Mouse (Mus musculus) adrenal gland, adult 2 months (tissue): ENCODE results near the gene Agpat3. TPM values are rescaled to one million over a fixed set of nuclear protein-coding genes. Genes with fewer than 3 reads are reported as not detected.
"Not testable (repeated sequence)": the region's sequence is repeated elsewhere in the genome, so short reads cannot be mapped to it uniquely, and the experiment has no call there.

Experiments used
- DNase-seq: peaks from one replicate; pipeline ENCODE4 v3.0.0; 2021
- polyA plus RNA-seq: library from polyadenylated mRNA; depleted of rRNA; stranded (reverse); fragments of >200 nt; gene quantifications from 2 replicates; pipeline ENCODE4 v1.2.3, GENCODE M21; 2012
- total RNA-seq, 2 experiments: library from RNA; stranded (reverse); gene quantifications; 2 replicates each; pipeline ENCODE4 v1.2.3; 2021

Gene Agpat3
- total and polyA plus RNA-seq, 3 experiments, result 346 to 654 (median 422) TPM

DNA sequence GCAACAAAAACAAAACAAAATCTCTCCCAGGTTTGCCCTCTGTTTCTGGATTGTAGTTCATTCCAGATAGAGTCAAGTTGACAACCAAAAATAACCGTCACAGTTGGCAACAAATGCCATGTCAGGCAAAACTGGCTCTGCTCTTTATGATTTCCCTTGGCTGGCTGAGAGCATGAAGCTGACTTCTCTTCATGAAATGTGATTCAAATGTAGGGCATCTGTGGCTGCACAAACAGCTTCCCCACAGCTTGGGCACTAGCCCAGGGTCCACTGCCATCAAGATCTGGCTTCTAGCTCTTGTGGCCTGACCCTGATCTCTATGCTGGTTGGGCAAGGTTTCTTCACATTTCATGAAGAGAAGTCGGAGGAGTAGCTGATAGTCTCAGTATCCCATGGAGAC, 9.7 kb upstream of the Agpat3 start:
- peak; percentile 69 for DNase-seq

GRCm38 (mm10) chr10:78360290-78360711, 8.0 kb upstream of the Agpat3 start:
- peak; percentile 80 for DNase-seq

DNA sequence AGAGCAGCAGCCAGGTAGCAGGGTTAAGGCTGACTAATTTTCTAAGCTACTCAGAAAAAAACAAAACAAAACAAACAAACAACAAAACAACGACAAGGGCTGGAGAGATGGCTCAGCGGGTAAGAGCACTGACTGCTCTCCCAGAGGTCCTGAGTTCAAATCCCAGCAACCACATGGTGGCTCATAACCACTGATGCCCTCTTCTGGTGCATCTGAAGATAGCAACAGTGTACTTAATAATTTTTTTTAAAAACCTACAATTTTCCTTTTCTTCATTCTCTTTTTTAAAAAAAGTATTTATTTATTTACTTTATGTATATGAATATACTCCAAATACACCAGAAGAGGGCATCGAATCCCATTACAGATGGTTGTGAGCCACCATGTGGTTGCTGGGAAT, 6.7 kb upstream of the Agpat3 start:
- DNase-seq, result not testable (repeated sequence)

- no peak for DNase-seq
These were observed 6.0 kb upstream of the Agpat3 start for GRCm38 (mm10) chr10:78358266-78358665.

- no peak for DNase-seq
These were observed 5.5 kb upstream of the Agpat3 start for GRCm38 (mm10) chr10:78357742-78358141.

DNA sequence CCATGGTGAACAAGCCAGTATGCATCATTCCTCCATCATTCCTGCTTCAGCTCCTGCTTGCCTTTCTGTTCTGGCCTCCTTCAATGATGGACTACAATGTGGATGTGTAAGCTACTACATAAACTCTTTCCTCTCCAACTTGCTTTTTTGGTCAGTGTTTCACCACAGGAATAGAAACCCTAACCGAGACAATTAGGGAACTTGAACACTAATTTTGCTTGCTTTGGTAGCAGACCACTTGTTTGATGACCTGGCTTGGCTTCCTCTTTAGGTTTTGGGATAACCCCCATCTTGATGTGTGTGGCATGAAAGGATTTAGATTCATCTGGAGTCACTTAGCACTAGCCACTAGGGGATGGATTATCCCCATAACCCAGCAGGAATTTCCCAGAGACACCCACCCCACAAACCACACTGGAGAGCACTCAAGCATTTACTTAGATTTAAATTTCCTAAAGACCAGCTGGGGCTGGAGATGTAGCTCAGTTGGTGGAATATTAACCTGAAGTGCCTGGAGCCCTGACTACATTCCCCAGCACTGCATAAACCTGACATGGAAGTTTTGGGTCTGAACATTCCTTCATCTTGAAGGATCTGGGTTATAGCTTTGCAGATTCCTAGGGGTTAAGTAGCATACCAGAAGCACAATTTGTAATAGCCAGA, 3.8 kb upstream of the Agpat3 start:
- no peak for DNase-seq

DNA sequence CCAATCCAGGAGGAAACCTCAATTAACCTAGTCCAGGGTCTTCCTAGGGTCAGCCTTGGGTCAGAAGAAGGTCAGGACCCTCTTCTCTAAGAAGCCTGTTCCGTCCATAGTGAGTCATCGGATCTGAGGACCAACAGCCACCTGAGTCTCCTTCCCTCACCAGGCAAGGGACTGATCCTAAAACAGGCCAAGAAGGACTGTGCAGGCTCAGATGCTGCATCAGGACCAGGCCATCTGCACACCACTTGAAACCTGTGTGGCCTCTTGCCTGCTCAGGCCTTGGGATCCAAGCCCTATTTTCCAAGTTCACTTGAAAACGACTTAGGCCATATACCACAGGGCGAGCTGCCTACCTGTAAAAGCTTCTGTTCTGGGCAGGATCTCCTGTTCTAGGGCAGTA, 907 bp upstream of the Agpat3 start:
- no peak for DNase-seq

DNA sequence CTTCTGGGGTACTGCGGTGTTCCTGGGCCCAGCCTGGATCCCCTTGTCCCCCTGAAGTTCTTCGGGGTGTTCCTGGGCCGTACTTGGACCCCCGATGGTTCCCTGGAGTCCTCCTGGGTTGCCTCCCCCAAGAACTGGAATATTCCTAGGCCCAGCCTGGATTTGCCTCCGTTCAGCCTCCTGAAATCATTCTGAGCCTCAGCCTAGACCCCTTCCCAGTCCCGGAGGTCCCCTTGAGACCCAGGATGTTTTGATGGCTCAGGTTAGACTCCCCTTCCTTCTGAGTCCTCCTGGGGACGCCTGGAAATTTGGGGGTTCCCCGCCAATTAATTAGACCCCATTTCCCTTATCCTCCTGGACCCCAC, 359 bp upstream of the Agpat3 start:
- no peak for DNase-seq

DNA sequence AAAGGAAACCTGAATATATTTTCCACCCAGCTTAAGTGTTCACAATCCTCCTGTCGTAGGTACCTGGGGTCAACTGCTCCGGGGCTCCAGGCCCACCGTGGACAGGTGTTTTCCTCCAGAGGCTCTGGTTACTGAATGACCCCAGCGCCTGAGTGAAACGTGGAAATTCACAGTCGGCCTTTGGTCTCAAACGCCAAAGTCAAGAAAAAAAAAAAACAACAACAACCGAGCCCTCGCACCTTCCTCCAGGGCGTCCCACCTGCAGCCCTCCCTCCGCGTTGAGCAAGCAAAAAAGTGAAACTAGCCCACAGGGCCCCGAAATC, 764 bp downstream of the Agpat3 start:
- DNase-seq, result no peak

- DNase-seq, result no peak
These were observed 1.3 kb downstream of the Agpat3 start for GRCm38 (mm10) chr10:78350796-78351556.

GRCm38 (mm10) chr10:78349464-78350165, 2.7 kb downstream of the Agpat3 start:
- no peak for DNase-seq

- no peak for DNase-seq
These were observed 4.1 kb downstream of the Agpat3 start for GRCm38 (mm10) chr10:78348211-78348610.

- no peak for DNase-seq
These were observed 4.8 kb downstream of the Agpat3 start for GRCm38 (mm10) chr10:78347486-78347885.

DNA sequence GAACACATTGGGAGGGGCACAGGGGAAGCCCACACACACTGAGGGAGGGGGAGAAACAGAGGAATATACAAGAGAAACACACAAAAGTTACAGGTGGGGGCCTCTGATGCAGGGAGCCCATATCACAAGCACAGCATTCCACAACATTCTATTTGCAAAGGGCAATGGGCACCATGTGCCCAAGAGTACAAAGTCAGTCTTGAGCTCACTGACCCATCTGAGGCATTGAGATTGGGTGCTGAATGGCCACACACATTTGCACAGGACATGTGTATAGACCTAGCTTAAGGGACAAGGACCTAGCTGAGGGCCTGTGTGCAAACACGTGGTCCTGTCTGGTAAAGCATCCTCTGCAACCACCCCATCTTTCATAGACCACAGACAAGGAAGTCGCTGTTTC, 6.8 kb downstream of the Agpat3 start:
- DNase-seq, result no peak

DNA sequence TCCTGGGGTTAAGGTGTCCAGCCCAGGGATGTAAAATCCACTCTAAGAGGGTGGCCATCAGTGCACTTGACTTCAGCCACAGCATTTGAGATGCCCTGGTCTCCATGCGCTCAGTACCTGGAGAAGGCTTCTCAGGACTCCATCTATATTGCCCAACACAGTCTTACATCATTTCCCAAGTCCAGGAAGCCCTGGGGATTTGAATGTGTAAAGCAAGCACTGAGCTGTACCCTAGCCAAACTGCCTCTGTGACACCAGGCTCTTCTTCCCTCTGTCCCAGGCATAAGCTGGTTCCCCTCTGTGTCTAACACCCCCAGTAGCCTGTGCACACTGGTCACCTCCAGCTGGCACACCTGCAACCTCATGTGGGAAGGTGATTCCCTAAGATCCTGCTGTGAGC, 10.2 kb downstream of the Agpat3 start:
- no peak for DNase-seq

GRCm38 (mm10) chr10:78338180-78338579, 14.1 kb downstream of the Agpat3 start:
- peak; percentile 70 for DNase-seq

DNA sequence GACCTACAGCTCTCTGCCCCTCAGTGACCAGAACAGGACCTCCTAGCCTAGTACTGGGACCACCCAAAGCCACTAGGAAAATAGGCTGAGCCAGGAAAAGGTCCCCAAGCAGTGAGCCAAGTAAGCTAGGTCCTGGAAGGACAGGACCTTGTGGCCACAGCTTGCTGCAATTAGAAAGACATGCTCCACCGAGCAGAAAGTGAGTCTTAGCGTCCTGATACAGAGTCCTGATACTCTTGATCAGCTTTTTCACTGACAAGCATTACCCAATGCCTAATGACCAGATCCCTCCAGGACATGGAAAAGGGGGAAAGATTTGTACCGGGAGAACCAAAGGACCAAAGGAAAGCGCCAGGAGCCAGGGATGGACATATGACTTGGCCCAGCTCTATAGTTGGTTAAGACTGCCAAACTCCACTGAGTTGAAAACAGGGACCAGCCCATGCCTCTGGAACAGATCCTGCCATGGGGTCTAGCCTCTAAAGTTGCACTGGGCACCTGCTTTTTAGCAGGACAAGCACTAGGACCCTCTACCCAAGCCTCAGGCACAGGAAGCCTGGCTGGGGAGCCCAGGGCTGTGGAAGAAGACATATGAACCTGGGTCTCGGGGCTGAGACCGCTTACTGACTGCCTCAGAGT, 17.2 kb downstream of the Agpat3 start:
- DNase-seq, result peak; percentile 52

- DNase-seq, result no peak
These were observed 20.7 kb downstream of the Agpat3 start for GRCm38 (mm10) chr10:78331577-78331976.

DNA sequence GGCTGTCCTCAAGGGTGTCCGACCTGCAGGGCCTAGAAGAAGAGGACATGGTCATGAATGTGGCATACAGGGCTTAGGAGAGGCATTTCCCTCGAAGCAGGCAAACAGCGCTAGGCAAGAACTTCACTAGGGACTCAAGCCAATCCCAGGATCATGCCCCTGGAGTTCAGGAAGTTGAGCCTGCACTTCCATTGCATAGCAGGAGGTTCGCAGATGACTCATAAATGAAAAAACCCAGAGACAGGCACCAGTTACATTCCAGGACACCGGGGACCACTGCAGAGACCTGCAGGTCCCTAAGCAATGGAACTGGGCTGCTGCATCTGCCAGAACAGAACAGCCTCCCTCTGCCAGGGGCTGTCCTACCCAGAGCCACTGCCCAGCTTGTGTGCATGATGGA, 23.0 kb downstream of the Agpat3 start:
- peak; percentile 49 for DNase-seq

DNA sequence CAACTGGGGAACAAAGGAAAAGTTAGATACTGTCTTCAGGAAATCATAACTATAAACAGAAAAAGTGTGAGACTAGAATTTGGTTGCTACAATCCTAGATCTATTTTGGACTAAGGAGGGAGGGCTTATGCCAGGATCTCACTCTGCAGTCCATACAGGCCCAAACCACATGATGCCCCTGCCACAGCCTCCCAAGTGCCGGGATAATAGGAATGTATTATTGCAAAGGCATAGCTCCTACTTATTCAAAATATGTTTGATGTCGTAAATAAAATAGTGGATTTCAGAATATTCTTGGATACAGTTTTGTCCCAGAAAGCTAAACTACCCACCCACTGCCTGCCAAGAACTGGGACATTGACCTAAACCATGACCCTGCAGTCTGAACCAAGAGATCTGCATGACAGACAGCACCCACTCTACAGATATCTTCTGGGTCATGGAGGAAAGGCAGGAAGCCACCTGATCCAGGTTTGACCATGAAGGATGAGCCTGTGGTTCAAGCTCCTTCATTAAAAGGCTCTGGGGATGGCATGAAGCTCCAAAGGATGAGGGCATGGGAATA, 24.2 kb downstream of the Agpat3 start:
- no peak for DNase-seq

DNA sequence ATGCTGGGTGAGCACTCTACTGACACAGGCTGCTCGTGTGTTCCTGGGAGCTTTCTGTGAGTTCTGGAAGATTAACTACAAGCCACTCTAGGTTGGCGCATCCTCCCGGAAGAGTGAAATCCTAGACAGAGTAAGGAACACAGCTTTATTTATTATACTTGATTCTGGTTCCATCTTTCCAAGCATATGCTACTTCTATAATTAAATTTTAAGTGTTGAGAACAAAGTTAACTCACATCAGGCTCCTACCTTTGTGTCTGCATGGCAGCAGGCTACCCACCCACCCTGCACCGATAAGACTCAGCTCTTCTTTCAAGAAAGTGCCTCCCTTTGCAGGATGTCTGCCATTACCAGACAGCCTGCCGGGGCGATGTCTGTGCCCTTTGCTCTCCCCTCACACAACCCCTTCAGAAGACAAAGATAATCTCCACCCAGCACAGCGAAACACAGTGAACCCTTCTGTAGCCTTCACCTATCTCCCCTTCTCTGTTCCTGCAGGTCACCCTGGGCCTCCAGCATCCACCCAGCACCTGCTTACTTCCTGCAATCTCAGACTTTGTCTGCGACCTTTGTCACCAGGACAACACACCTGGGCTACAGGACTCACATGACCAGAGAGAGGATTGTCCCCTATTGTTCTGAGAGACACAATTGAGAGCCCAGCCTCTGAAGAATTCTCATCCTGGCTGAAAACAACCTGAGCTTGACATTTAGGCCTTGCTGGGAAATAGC, 26.2 kb downstream of the Agpat3 start:
- DNase-seq, result no peak
